Mouse (Mus musculus): ENCODE data around the gene Olfr38.

- no peak for TF ChIP-seq CTCF (IDR thresholded peaks at IDR 0.05; ENCODE audit: borderline replicate concordance, extremely low read depth, insufficient read depth, insufficient read length)
- no peak for TF ChIP-seq POLR2A (IDR thresholded peaks at IDR 0.05; ENCODE audit: borderline replicate concordance, extremely low read depth, insufficient read depth, insufficient read length, poor library complexity, severe bottlenecking)
These were observed 17.1 kb upstream of the Olfr38 start, which contains the start of gene Olfr453 for GRCm38 (mm10) chr6:42739071-42739470.
